Comparison of ENCODE assay signal across 10 mouse cellular contexts in the genomic region with DNA sequence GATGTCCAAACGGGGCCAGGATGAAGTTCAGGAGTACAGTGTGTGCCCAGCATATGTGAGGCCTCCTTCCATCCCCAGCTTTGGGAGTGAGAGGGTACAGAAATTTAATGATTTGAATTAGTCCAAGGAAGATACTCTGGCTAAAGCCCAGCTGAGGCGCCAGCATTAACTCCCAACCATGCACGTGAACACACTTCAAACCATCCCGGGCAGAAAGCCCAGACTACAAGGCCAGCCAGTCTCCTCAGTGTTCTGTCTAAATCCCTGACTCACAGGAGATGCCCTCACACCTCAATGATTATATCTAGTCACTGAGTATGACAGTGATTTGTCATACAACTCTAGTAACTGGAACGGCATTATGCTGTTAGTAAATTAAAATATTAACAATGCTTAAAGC. TPM values are rescaled to one million over a fixed set of nuclear protein-coding genes. Genes with fewer than 3 reads are reported as not detected.
DNase-seq lines count a peak whose midpoint lies in the region; ATAC-seq lines count a peak whose summit lies in the region.
"Had no signal": no experiment of that assay in that cellular context is flagged by ENCODE, and none has a peak within 500 bp of the region (broad histone marks: within the 10 kb centered on the region; RNA-seq: fewer than 3 reads in every experiment).

No protein-coding gene starts in this region.

- no peaks in the 10 kb centered on the region for H3K9me3 ChIP-seq in kidney, embryonic 16.5 days (ENCODE audit: low read length)

- ATAC-seq in kidney, embryonic 16.5 days (ENCODE audit: low FRiP score, low TSS enrichment), result no peak

- no peaks in the 10 kb centered on the region for H3K27me3 ChIP-seq in kidney, embryonic 16.5 days (ENCODE audit: insufficient read depth, low read length)

- no peak overlapping the region for H3K4me2 ChIP-seq in kidney, embryonic 16.5 days (replicated peaks; ENCODE audit: low read depth, low read length)

- WGBS in kidney, embryonic 16.5 days, result 87% methylated on average over 5 of the region's 5 CpGs

- intact Hi-C loops in heart, postnatal 10 days (cut with DNase I), result no loop called here

- H3K27ac ChIP-seq in kidney, embryonic 16.5 days (ENCODE audit: low read length), result no peak overlapping the region

- H3K36me3 ChIP-seq in kidney, embryonic 16.5 days (ENCODE audit: insufficient read depth, low read length), result peaks cover 2% of the 10 kb centered on the region; the same call in 1 of the 2 replicates

- H3K4me3 ChIP-seq in kidney, embryonic 16.5 days (ENCODE audit: low read length), result no peak overlapping the region

- H3K9ac ChIP-seq in kidney, embryonic 16.5 days (replicated peaks; ENCODE audit: low read length), result no peak overlapping the region

- no peaks in the 10 kb centered on the region for H3K4me1 ChIP-seq in kidney, embryonic 16.5 days (ENCODE audit: insufficient read depth, low read length)

- DNase-seq in kidney, adult 18-20 months, result peak; percentile 50
- DNase-seq in Muller cell, postnatal 12 days (ENCODE audit: inconsistent ontology term), result peak; percentile 87
- peak; percentile 81 for DNase-seq in brain, adult 2 months (ENCODE audit: low read depth, low spot score)
- DNase-seq in heart, postnatal 10 days, result peak; percentile 82 to 85
- no peak for DNase-seq in natural killer cell, adult 2 months (ENCODE audit: low spot score in 2 of 2)
- DNase-seq in adipocyte (ENCODE audit: low spot score), result no peak
- DNase-seq in urinary bladder, adult 18-20 months (ENCODE audit: low spot score in 2 of 2), result no peak

RNA-seq across cellular contexts. Expression of a gene that starts 17.4 kb away (rescaled TPM):
- 0.15 and 0.33 TPM in 2 replicates for polyA plus RNA-seq in kidney, embryonic 16.5 days (2015; fragmentation: Nextera tagmentation; extraction: Ambion mirVana)
- not detected for total RNA-seq in heart, postnatal 10 days (2021)
- total RNA-seq: left cerebral cortex, adult 18-20 months; megakaryocyte progenitor cell, adult 5-6 weeks had no signal

RNA-seq across cellular contexts. Expression of a gene that starts 27.6 kb away (rescaled TPM):
- polyA plus RNA-seq in kidney, embryonic 16.5 days (2015; fragmentation: Nextera tagmentation; extraction: Ambion mirVana), result 76.5 and 79.9 TPM in 2 replicates
- 10 to 100 TPM; 38.8 to 39.6 TPM for total RNA-seq in heart, postnatal 10 days (2021)

RNA-seq across cellular contexts. Expression of a gene that starts 53.0 kb away (rescaled TPM):
- 81.1 and 82.6 TPM in 2 replicates for polyA plus RNA-seq in kidney, embryonic 16.5 days (2015; fragmentation: Nextera tagmentation; extraction: Ambion mirVana)
- total RNA-seq in heart, postnatal 10 days (2021), result 10 to 100 TPM; 54.4 to 56.2 TPM

Comparison
In these comparisons a context has a peak if more than half of its experiments do, and no peak if none do; other contexts are left out.
1. DNase-seq: peak in kidney, adult 18-20 months (single experiment), Muller cell, postnatal 12 days (single experiment), brain, adult 2 months (single experiment) and heart, postnatal 10 days (2 of 2); none in natural killer cell, adult 2 months (0 of 2), adipocyte (single experiment) and urinary bladder, adult 18-20 months (0 of 2).